Mouse (Mus musculus): ENCODE measurements around the gene Ephx1.
"Not testable (repeated sequence)": the region's sequence is repeated elsewhere in the genome, so short reads cannot be mapped to it uniquely, and the experiment has no call there.

GRCm38 (mm10) chr1:180981298-180982046 is 39.2 kb downstream of the Ephx1 start:
- TF ChIP-seq CTCF (IDR thresholded peaks at IDR 0.05; ENCODE audit: low read depth); EP300 (optimal IDR thresholded peaks at IDR 0.05): not testable (repeated sequence)
